Mouse (Mus musculus) retina, postnatal 1 day (tissue): ENCODE measurements around the gene Phactr3.
"Not testable (repeated sequence)": the region's sequence is repeated elsewhere in the genome, so short reads cannot be mapped to it uniquely, and the experiment has no call there.

ENCODE experiments used
- DNase-seq: peaks from one replicate; pipeline ENCODE4 v3.0.0-alpha.2; 2012

Phactr3 gene

GRCm38 (mm10) chr2:178339044-178339443 lies 220.3 kb downstream of the Phactr3 start:
- peak; percentile 11 for DNase-seq

GRCm38 (mm10) chr2:178342105-178342504 lies 223.3 kb downstream of the Phactr3 start:
- not testable (repeated sequence) for DNase-seq

- DNase-seq = no peak
Observed at GRCm38 (mm10) chr2:178342597-178342996, 223.8 kb downstream of the Phactr3 start.
